Mouse (Mus musculus) WW6 (cell line): ENCODE measurements around the gene Defb15.
"Not testable (repeated sequence)": the region's sequence is repeated elsewhere in the genome, so short reads cannot be mapped to it uniquely, and the experiment has no call there.

Source experiments
- DNase-seq: peaks from one replicate; pipeline ENCODE4 v3.0.0-alpha.2; 2013; ENCODE audit warnings: low read depth, low spot score

Defb15 gene

DNA sequence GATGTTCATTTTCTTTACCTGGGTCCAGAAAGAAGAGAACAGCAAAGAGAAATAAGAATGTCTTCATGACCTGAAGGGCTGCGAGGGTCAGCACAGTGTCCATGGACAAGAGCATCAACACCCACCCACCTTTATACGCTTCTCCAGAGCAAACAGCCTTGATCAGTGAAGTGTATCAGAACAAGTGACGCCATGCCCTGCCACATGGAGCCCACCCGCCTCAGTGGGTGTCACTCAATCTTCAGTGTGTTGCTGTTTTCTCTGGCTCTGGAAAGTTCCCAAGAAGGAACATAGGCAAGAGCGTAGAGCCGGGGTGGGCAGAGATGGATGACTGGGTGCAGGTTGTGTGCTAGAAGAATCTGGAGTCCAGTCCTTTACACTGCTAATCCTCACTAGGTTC is at the start of gene Defb15:
TSS of gene Defb15 (minus strand) at position 101 of the 400 bp plus-strand sequence.
- no peak for DNase-seq

- DNase-seq = no peak
Observed at GRCm38 (mm10) chr8:21981664-21982337, 49.3 kb upstream of the Defb15 start.

DNA sequence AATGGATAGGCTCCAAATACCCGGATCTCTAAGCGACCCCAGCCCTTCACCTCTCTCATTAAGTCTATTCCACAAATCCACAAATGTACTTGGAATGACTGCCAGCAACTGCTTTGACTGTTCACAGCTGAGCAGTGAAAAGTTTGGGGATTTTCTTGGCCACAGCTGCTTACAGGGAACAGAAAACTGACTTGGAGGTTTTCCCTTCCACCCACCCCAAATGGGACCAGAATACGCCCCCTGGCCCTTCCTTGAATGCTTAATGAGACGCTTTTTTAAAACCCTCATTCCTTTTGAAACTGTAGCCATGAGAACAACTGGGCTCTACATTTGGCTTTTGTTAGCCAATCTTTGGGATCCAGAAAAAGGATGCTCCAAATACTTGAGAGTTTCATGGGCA is 45.7 kb upstream of the Defb15 start:
- DNase-seq = no peak

GRCm38 (mm10) chr8:21969475-21969874 is 37.0 kb upstream of the Defb15 start, which contains the start of gene Ccdc70:
Gene Ccdc70 (plus strand): TSS chr8:21969775.
- DNase-seq = no peak

GRCm38 (mm10) chr8:21966646-21967045 is 34.1 kb upstream of the Defb15 start:
- no peak for DNase-seq

DNA sequence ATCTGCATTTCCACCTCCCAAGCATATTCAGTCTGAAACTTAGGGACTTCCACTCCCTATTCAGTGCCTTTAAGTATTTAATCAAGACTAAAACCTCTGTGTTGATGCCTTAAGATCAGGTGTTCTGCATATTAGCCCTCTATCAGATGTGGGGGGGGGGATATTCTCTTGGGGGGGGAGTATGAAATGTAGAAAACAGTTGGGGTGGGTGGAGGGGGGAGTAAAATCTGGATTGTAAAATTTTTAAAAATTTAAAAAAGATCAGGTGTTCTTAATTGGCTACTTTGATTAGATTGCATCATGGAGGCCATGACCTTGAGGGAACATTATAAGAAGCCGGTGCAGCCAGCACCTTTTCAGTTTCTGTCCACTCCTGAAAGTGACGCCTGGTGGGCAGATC is 25.9 kb upstream of the Defb15 start, which contains the start of gene Fam90a1a:
TSS of gene Fam90a1a (plus strand) at position 301 of the 400 bp plus-strand sequence.
- DNase-seq = no peak

- no peak for DNase-seq
Observed at GRCm38 (mm10) chr8:21956336-21956735, 23.8 kb upstream of the Defb15 start.

DNA sequence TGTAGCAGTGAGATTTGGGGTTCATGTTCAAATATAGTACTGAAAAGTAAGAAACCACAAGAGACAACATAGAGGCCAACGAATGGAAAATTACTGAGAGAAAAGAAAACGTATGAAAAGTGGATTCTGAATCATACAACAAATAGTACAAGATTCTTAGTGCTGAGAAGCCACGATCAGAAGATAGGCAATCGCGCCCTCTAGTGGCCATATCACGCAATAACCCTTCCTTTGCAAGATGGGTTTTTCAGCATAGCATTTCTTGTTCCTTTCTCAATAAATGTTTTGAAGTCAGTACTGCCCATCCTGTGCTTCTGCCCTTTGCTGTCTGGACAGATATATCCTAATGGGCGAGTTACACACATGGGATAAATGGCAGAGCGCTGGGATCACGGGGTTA is 22.8 kb upstream of the Defb15 start:
- DNase-seq = no peak

DNA sequence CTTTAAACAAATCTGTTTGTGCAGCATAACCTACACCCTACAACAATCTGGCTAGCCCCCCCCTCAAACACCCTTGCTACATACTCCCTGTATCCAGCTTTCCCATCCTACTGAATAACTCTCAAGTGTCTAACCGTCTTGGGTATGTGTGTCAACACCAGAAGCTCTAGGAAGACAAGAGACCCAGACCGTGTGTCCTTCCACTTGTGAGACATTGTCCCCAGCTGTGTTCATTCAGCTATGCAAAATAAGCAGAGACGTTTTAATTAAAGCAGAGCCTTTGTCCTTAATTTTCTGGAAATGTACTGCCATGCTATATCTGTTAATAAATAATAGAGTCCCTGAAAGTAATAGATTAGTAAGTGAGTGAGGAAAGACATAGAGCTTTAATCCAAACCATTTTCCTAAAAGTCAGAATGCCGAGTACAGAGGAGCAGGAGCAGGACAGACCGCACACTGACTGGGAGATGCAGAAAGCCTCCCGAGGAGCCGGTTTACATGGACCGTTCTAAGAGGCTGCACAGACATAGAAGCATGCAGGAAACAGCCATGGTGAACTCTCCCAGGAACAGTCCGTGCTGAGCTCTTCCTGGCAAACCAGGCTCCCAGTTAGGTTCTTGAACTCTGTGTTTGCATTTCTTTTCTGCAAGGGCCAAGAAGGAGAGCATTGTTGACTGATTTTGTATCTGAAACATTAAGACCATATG is 15.0 kb upstream of the Defb15 start:
- no peak for DNase-seq

DNA sequence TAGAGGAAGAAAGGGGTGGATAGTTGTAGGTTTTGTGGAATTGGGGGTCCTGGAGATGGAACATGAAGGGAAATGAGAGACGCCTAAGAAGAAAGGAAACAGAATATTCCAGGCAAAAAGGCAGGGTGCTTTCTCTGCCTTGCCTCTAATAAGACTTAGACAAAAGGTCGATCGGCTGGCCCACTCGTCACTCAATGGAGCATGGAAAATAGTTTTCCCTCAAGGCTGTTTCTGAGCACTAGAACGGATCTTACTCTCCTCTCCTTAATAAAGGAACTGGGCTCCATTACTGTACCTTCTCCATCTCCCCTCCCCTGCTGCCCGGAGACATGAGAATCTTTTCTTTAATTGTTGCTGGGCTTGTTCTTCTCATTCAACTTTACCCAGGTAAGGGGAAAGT is 14.0 kb upstream of the Defb15 start, which contains the start of gene Defb13:
TSS of gene Defb13 (plus strand) at position 301 of the 400 bp plus-strand sequence.
- DNase-seq = no peak

DNA sequence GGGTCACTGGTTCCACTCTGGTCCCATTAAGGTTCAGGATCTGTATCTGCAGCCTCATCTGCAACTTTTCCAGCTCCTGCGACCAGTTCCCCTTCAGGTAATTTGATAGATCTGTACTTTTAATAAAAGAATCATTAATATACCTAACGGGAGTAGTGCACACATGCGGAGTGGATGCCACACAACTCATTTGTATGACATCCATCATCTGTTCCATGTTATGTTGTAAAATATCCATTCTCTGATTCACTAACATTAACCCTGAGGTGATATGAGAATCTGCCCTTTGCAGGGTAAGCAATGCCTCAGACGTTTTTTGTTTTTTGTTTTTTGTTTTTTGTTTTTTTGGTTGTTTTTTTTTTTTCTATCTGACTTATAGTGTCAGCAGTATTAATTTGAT is 5.5 kb upstream of the Defb15 start, which contains the start of gene Defb35:
TSS of gene Defb35 (plus strand) at position 301 of the 400 bp plus-strand sequence.
- not testable (repeated sequence) for DNase-seq

GRCm38 (mm10) chr8:21930754-21931153 is 1.8 kb downstream of the Defb15 start:
- DNase-seq = not testable (repeated sequence)

DNA sequence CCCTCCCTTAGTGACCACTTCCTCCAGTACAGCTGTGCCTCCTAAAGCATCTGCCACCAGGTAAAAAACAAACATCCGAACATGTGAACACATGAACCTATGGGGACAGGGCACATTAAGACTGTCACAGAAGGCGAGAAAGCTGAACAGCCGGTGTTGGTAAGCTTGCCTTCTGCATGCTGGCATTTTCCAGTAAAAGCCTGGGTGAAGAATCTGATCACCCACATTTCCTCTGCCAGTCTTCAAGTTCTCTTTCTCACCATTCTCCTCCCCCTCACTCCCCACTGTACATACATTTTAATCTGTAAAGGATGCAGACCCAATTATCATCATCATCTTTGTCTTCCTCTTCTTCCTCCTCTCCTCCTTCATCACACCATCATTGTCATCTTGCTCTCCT is 16.9 kb downstream of the Defb15 start:
- DNase-seq = no peak

DNA sequence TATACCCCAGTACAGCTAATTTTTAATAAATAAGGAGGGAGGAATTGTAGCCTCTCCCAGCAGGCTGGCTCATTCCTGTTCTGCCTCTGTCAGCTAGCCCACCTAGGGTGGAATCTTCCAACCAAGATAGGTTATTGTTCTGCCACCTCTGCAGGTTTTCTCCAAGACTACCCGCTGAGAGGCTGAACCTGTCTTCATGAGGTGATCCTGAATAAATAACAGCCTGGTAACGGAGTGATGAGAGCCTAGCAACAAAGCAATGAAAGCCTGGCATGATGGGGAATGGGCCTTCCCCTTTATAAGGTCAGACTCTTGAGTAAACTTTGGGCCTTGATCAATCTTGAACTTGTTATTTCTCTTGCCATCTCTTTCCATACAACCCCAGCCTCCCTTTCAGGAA is 20.0 kb downstream of the Defb15 start:
- DNase-seq = no peak

GRCm38 (mm10) chr8:21911931-21912330 is 20.6 kb downstream of the Defb15 start:
- DNase-seq = no peak

GRCm38 (mm10) chr8:21906290-21906689 is 26.2 kb downstream of the Defb15 start, which contains the start of gene Defb11:
Gene Defb11 (minus strand): TSS chr8:21906412.
- DNase-seq = not testable (repeated sequence)

GRCm38 (mm10) chr8:21885321-21885720 is 47.2 kb downstream of the Defb15 start, which contains the start of gene Defb9:
Gene Defb9 (minus strand): TSS chr8:21885421.
- DNase-seq = not testable (repeated sequence)
